Mouse (Mus musculus) hindbrain, embryonic 13.5 days (tissue): ENCODE results near the gene Hdac4. TPM values are rescaled to one million over a fixed set of nuclear protein-coding genes. Genes with fewer than 3 reads are reported as not detected.

Experiments used
- ATAC-seq: fragments of 200-750 bp; cut with Nextera tagmentation; 2 replicates; pipeline ENCODE4 v1.8.0; 2017; ENCODE audit warnings: moderate TSS enrichment; ENCODE audit not compliant: low FRiP score
- H3K27ac ChIP-seq: fragments of 300-500 bp; sonication (generic); 2 replicates; pipeline ENCODE4 v1.5.1; 2015; ENCODE audit warnings: inconsistent platforms, mild to moderate bottlenecking, moderate library complexity
- H3K27me3 ChIP-seq: fragments of 300-500 bp; sonication (generic); 2 replicates; pipeline ENCODE4 v1.6.1; 2015; ENCODE audit warnings: mild to moderate bottlenecking, inconsistent platforms
- H3K36me3 ChIP-seq: fragments of 300-500 bp; sonication (generic); 2 replicates; pipeline ENCODE4 v1.6.1; 2015; ENCODE audit warnings: mild to moderate bottlenecking, inconsistent platforms
- H3K4me1 ChIP-seq: fragments of 300-500 bp; sonication (generic); replicated peaks from 2 replicates; pipeline ENCODE4 v1.6.1; 2015; ENCODE audit warnings: inconsistent platforms
- H3K4me2 ChIP-seq: fragments of 300-500 bp; sonication (generic); 2 replicates; pipeline ENCODE4 v1.6.1; 2015; ENCODE audit warnings: inconsistent platforms, mild to moderate bottlenecking, moderate library complexity
- H3K4me3 ChIP-seq: fragments of 300-500 bp; sonication (generic); 2 replicates; pipeline ENCODE4 v1.5.1; 2015; ENCODE audit warnings: mild to moderate bottlenecking, inconsistent platforms
- H3K9ac ChIP-seq: fragments of 300-500 bp; sonication (generic); 2 replicates; pipeline ENCODE4 v1.6.1; 2015; ENCODE audit warnings: mild to moderate bottlenecking, inconsistent platforms
- H3K9me3 ChIP-seq: fragments of 300-500 bp; sonication (generic); 2 replicates; pipeline ENCODE4 v1.6.1; 2016; ENCODE audit warnings: inconsistent platforms
- WGBS: fragments of 180-500 bp; shearing (Covaris S2); methylation state at CpG from one replicate; pipeline ENCODE4 v1.1.7; 2015; 5-methylcytosine and 5-hydroxymethylcytosine counted together
- polyA plus RNA-seq: library from polyadenylated mRNA; unstranded; fragments of >200 nt; fragmentation: Nextera tagmentation; extraction: Ambion mirVana; gene quantifications from 2 replicates; pipeline ENCODE4 v1.2.1, GENCODE M21; 2015

Hdac4 gene
- polyA plus RNA-seq, 1 experiment from 2014 or later, result 25.3 TPM

- Histone ChIP-seq H3K4me2 (no peak overlapping the region), H3K4me3 (no peak overlapping the region), H3K4me1 (peaks cover 25% of the 10 kb centered on the region), H3K27me3 (no peaks in the 10 kb centered on the region), H3K27ac (no peak overlapping the region), H3K9me3 (no peaks in the 10 kb centered on the region), H3K9ac (no peak overlapping the region), H3K36me3 (no peaks in the 10 kb centered on the region)
- WGBS, result 87% methylated on average over 3 of the region's 3 CpGs
- no peak for ATAC-seq
These were observed 90.8 kb downstream of the Hdac4 start for GRCm38 (mm10) chr1:92104718-92105117.

- no peak for ATAC-seq
- no peaks in the 10 kb centered on the region for H3K9me3 ChIP-seq
- H3K4me1 ChIP-seq, result peaks cover 23% of the 10 kb centered on the region
- no peak overlapping the region for H3K27ac ChIP-seq
- no peak overlapping the region for H3K4me3 ChIP-seq
- no peaks in the 10 kb centered on the region for H3K27me3 ChIP-seq
- H3K9ac ChIP-seq, result no peak overlapping the region
- no peaks in the 10 kb centered on the region for H3K36me3 ChIP-seq
- H3K4me2 ChIP-seq, result no peak overlapping the region
These were observed 91.5 kb downstream of the Hdac4 start for GRCm38 (mm10) chr1:92103971-92104370.

GRCm38 (mm10) chr1:92103377-92103776 lies 92.1 kb downstream of the Hdac4 start:
- no peak for ATAC-seq
- Histone ChIP-seq H3K4me2 (no peak overlapping the region), H3K9me3 (no peaks in the 10 kb centered on the region), H3K27me3 (no peaks in the 10 kb centered on the region), H3K9ac (no peak overlapping the region), H3K36me3 (no peaks in the 10 kb centered on the region), H3K4me3 (no peak overlapping the region), H3K4me1 (peaks cover 18% of the 10 kb centered on the region), H3K27ac (no peak overlapping the region)
- 79% methylated on average over 3 of the region's 3 CpGs for WGBS

- no peak overlapping the region for H3K9ac ChIP-seq
- no peaks in the 10 kb centered on the region for H3K27me3 ChIP-seq
- H3K9me3 ChIP-seq, result no peaks in the 10 kb centered on the region
- H3K36me3 ChIP-seq, result no peaks in the 10 kb centered on the region
- WGBS, result 90% methylated on average over 1 of the region's 1 CpGs
- H3K27ac ChIP-seq, result no peak overlapping the region
- no peak for ATAC-seq
- H3K4me2 ChIP-seq, result no peak overlapping the region
- H3K4me3 ChIP-seq, result no peak overlapping the region
- H3K4me1 ChIP-seq, result peaks cover 17% of the 10 kb centered on the region
These were observed 92.7 kb downstream of the Hdac4 start for GRCm38 (mm10) chr1:92102825-92103224.

GRCm38 (mm10) chr1:92100371-92100891 lies 95.1 kb downstream of the Hdac4 start:
- Histone ChIP-seq H3K4me3 (no peak overlapping the region), H3K9me3 (no peaks in the 10 kb centered on the region), H3K4me1 (peaks cover 17% of the 10 kb centered on the region), H3K36me3 (no peaks in the 10 kb centered on the region), H3K9ac (no peak overlapping the region), H3K27ac (peak overlapping the region; percentile 40; the same call in 1 of the 2 replicates), H3K27me3 (no peaks in the 10 kb centered on the region), H3K4me2 (no peak overlapping the region)
- ATAC-seq, result no peak
- WGBS, result 72% methylated on average over 4 of the region's 4 CpGs

GRCm38 (mm10) chr1:92099964-92100363 lies 95.5 kb downstream of the Hdac4 start:
- no peaks in the 10 kb centered on the region for H3K9me3 ChIP-seq
- 88% methylated on average over 4 of the region's 4 CpGs for WGBS
- no peak overlapping the region for H3K4me2 ChIP-seq
- H3K4me3 ChIP-seq, result no peak overlapping the region
- H3K4me1 ChIP-seq, result peaks cover 17% of the 10 kb centered on the region
- no peaks in the 10 kb centered on the region for H3K27me3 ChIP-seq
- H3K36me3 ChIP-seq, result no peaks in the 10 kb centered on the region
- H3K9ac ChIP-seq, result no peak overlapping the region
- H3K27ac ChIP-seq, result peak overlapping the region; percentile 40; the same call in 1 of the 2 replicates
- ATAC-seq, result no peak

- Histone ChIP-seq H3K27me3 (no peaks in the 10 kb centered on the region), H3K27ac (0 out of 2 replicates have a peak overlapping the region, but pooled peaks have one; percentile 8), H3K4me1 (peaks cover 17% of the 10 kb centered on the region), H3K4me3 (no peak overlapping the region), H3K36me3 (no peaks in the 10 kb centered on the region), H3K9ac (no peak overlapping the region), H3K9me3 (no peaks in the 10 kb centered on the region), H3K4me2 (no peak overlapping the region)
- WGBS, result 72% methylated on average over 4 of the region's 4 CpGs
- no peak for ATAC-seq
These were observed 96.0 kb downstream of the Hdac4 start for GRCm38 (mm10) chr1:92099502-92099901.

GRCm38 (mm10) chr1:92098456-92098855 lies 97.0 kb downstream of the Hdac4 start:
- Histone ChIP-seq H3K4me2 (no peak overlapping the region), H3K36me3 (no peaks in the 10 kb centered on the region), H3K9ac (no peak overlapping the region), H3K27ac (no peak overlapping the region), H3K9me3 (no peaks in the 10 kb centered on the region), H3K27me3 (no peaks in the 10 kb centered on the region), H3K4me3 (no peak overlapping the region), H3K4me1 (peaks cover 17% of the 10 kb centered on the region)
- 80% methylated on average over 3 of the region's 3 CpGs for WGBS
- no peak for ATAC-seq

GRCm38 (mm10) chr1:92096991-92097525 lies 98.4 kb downstream of the Hdac4 start:
- H3K4me3 ChIP-seq, result no peak overlapping the region
- H3K4me1 ChIP-seq, result peaks cover 17% of the 10 kb centered on the region
- WGBS, result 81% methylated on average over 3 of the region's 3 CpGs
- no peak overlapping the region for H3K27ac ChIP-seq
- no peak for ATAC-seq
- H3K27me3 ChIP-seq, result no peaks in the 10 kb centered on the region
- no peak overlapping the region for H3K4me2 ChIP-seq
- no peak overlapping the region for H3K9ac ChIP-seq
- H3K9me3 ChIP-seq, result no peaks in the 10 kb centered on the region
- H3K36me3 ChIP-seq, result no peaks in the 10 kb centered on the region

GRCm38 (mm10) chr1:92092286-92092685 lies 103.2 kb downstream of the Hdac4 start:
- H3K4me3 ChIP-seq, result no peak overlapping the region
- H3K27ac ChIP-seq, result no peak overlapping the region
- no peaks in the 10 kb centered on the region for H3K36me3 ChIP-seq
- H3K4me2 ChIP-seq, result no peak overlapping the region
- peaks cover 12% of the 10 kb centered on the region for H3K4me1 ChIP-seq
- no peaks in the 10 kb centered on the region for H3K27me3 ChIP-seq
- no peak overlapping the region for H3K9ac ChIP-seq
- no peak for ATAC-seq
- 94% methylated on average over 4 of the region's 4 CpGs for WGBS
- no peaks in the 10 kb centered on the region for H3K9me3 ChIP-seq

- H3K9me3 ChIP-seq, result no peaks in the 10 kb centered on the region
- H3K27me3 ChIP-seq, result no peaks in the 10 kb centered on the region
- no peak for ATAC-seq
- no peak overlapping the region for H3K4me3 ChIP-seq
- H3K4me2 ChIP-seq, result no peak overlapping the region
- H3K9ac ChIP-seq, result no peak overlapping the region
- WGBS, result 86% methylated on average over 2 of the region's 2 CpGs
- H3K27ac ChIP-seq, result no peak overlapping the region
- peaks cover 43% of the 10 kb centered on the region for H3K4me1 ChIP-seq
- no peaks in the 10 kb centered on the region for H3K36me3 ChIP-seq
These were observed 107.7 kb downstream of the Hdac4 start for GRCm38 (mm10) chr1:92087821-92088220.

GRCm38 (mm10) chr1:92087343-92087742 lies 108.2 kb downstream of the Hdac4 start:
- H3K27ac ChIP-seq, result no peak overlapping the region
- no peak for ATAC-seq

GRCm38 (mm10) chr1:92086841-92087240 lies 108.7 kb downstream of the Hdac4 start:
- Histone ChIP-seq H3K4me1 (peaks cover 43% of the 10 kb centered on the region), H3K9me3 (no peaks in the 10 kb centered on the region), H3K9ac (no peak overlapping the region), H3K4me2 (no peak overlapping the region), H3K27ac (peak overlapping the region; percentile 15; the same call in 1 of the 2 replicates), H3K4me3 (no peak overlapping the region), H3K27me3 (no peaks in the 10 kb centered on the region), H3K36me3 (no peaks in the 10 kb centered on the region)
- 89% methylated on average over 4 of the region's 4 CpGs for WGBS
- no peak for ATAC-seq

More at GRCm38 (mm10) chr1:92087343-92087742, 108.2 kb downstream of the Hdac4 start:
- H3K4me3 ChIP-seq, result no peak overlapping the region
- WGBS, result 91% methylated on average over 2 of the region's 2 CpGs
- H3K9ac ChIP-seq, result no peak overlapping the region
- H3K9me3 ChIP-seq, result no peaks in the 10 kb centered on the region
- H3K36me3 ChIP-seq, result no peaks in the 10 kb centered on the region
- H3K4me1 ChIP-seq, result peaks cover 43% of the 10 kb centered on the region
- H3K4me2 ChIP-seq, result no peak overlapping the region
- no peaks in the 10 kb centered on the region for H3K27me3 ChIP-seq
